8 mouse cellular contexts compared by ENCODE assay signal in the genomic region with DNA sequence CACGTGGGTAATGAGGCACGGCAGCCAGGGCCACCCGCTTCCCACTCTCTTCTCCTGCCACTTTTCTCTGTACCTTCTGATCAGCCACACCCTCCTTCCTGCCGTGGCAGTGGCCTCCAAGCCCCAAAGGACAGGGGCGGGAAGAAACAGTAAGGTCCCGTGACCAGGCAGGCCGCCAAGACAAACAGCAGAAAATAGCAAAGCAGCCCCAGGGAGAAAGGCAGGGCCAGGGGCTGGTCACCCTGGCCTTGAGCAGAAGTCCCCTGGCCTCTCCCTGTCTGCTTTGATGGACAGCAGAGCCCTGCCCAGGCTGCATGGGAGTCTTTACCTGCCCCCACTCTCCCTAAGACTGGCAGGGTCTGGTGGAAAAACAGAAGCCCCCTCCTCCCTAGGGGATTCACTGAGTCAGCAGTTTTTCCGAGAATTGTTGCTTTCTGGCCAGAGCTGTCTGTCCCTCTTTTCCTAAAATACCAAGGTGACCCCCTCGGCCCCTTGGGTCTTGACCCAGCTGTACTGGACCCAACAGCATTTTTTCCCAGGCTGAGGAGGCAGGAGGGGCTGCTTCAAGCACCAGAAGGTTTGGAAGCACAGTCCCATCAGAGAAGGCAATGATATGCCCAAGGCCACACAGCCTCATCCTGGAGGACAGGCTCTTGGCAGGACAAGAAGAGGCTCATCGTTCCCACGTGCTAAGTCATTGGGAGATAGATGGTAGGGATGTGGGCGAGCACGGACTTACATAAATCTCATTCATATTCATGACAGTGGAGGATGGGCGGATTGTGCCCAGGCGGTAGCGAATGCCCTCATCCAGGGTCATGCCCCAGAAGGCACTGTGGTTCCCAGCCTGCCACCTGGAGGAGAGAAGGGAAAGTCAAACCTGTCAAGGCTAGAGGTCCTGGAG. TPM values are rescaled to one million over a fixed set of nuclear protein-coding genes. Genes with fewer than 3 reads are reported as not detected.
A peak's percentile ranks its signal among the peaks of the same experiment; 100 is the strongest.
DNase-seq lines count a peak whose midpoint lies in the region; ATAC-seq and TF ChIP-seq lines count a peak whose summit lies in the region.

No protein-coding gene starts in this region.

- no peaks in the 10 kb centered on the region for H3K36me3 ChIP-seq in hindbrain, embryonic 12.5 days
- H3K36me3 ChIP-seq in limb, embryonic 14.5 days (ENCODE audit: control insufficient read depth, insufficient read depth, low read length): no peaks in the 10 kb centered on the region
- H3K36me3 ChIP-seq in midbrain, embryonic 15.5 days (replicated peaks): no peaks in the 10 kb centered on the region

- intact Hi-C loops in gastrocnemius, adult 2 months (cut with DNase I): no loop called here

- TF ChIP-seq POLR2A in limb, embryonic 14.5 days (IDR thresholded peaks at IDR 0.05; ENCODE audit: borderline replicate concordance, extremely low read depth, insufficient read depth, insufficient read length): no peak

- ATAC-seq in hindbrain, embryonic 12.5 days (ENCODE audit: low FRiP score): peak; percentile 46; the same call in 1 of the 2 replicates
- ATAC-seq in limb, embryonic 14.5 days (ENCODE audit: low FRiP score, low read depth): no peak
- no peak for ATAC-seq in midbrain, embryonic 15.5 days (replicated peaks)

- WGBS in hindbrain, embryonic 12.5 days: 32% methylated on average over 16 of the region's 16 CpGs
- 50% methylated on average over 16 of the region's 16 CpGs for WGBS in limb, embryonic 14.5 days
- 29% methylated on average over 16 of the region's 16 CpGs for WGBS in midbrain, embryonic 15.5 days

- H3K4me1 ChIP-seq in hindbrain, embryonic 12.5 days: peaks cover 38% of the 10 kb centered on the region
- H3K4me1 ChIP-seq in limb, embryonic 14.5 days (ENCODE audit: control insufficient read depth, insufficient read depth, low read length): peaks cover 40% of the 10 kb centered on the region
- H3K4me1 ChIP-seq in midbrain, embryonic 15.5 days: peaks cover 13% of the 10 kb centered on the region

- H3K27ac ChIP-seq in gastrocnemius, adult 2 months: peak overlapping the region; percentile 75
- no peak overlapping the region for H3K27ac ChIP-seq in hindbrain, embryonic 12.5 days
- no peak overlapping the region for H3K27ac ChIP-seq in limb, embryonic 14.5 days (replicated peaks; ENCODE audit: low read depth, low read length)
- no peak overlapping the region for H3K27ac ChIP-seq in midbrain, embryonic 15.5 days

- DNase-seq in 416B (ENCODE audit: low read depth) (peak; percentile 87), MEL-GATA-1-ER (ENCODE audit: extremely low read depth, low read depth) (peak; percentile 37)
- DNase-seq in gastrocnemius, adult 2 months: peak; percentile 84
- DNase-seq in limb, embryonic 14.5 days (ENCODE audit: low spot score): peak; percentile 57
- DNase-seq in urinary bladder, postnatal 4 days (ENCODE audit: low spot score in 2 of 2): peak; percentile 82 to 86
- DNase-seq in cerebellum, adult 18-20 months: no peak

- peak overlapping the region; percentile 24; the same call in 1 of the 2 replicates for H3K4me2 ChIP-seq in hindbrain, embryonic 12.5 days (replicated peaks)
- 0 out of 2 replicates have a peak overlapping the region, but pooled peaks have one; percentile 11 for H3K4me2 ChIP-seq in limb, embryonic 14.5 days (replicated peaks; ENCODE audit: low read depth, low read length, severe bottlenecking)
- peak overlapping the region; percentile 24; the same call in 1 of the 2 replicates for H3K4me2 ChIP-seq in midbrain, embryonic 15.5 days

- peaks cover 42% of the 10 kb centered on the region for H3K27me3 ChIP-seq in hindbrain, embryonic 12.5 days
- H3K27me3 ChIP-seq in limb, embryonic 14.5 days (ENCODE audit: control insufficient read depth, insufficient read depth, low read length): no peaks in the 10 kb centered on the region
- peaks cover 12% of the 10 kb centered on the region for H3K27me3 ChIP-seq in midbrain, embryonic 15.5 days (replicated peaks)

- TF ChIP-seq CTCF in gastrocnemius, adult 2 months (IDR thresholded peaks at IDR 0.05): 0 out of 2 replicates have a peak, but pooled peaks have one; percentile 3

- H3K9me3 ChIP-seq in hindbrain, embryonic 12.5 days (replicated peaks): no peaks in the 10 kb centered on the region
- H3K9me3 ChIP-seq in limb, embryonic 14.5 days (ENCODE audit: control insufficient read depth, low read length): no peaks in the 10 kb centered on the region
- H3K9me3 ChIP-seq in midbrain, embryonic 15.5 days: no peaks in the 10 kb centered on the region

- peak overlapping the region; percentile 53 for H3K4me3 ChIP-seq in gastrocnemius, adult 2 months
- H3K4me3 ChIP-seq in hindbrain, embryonic 12.5 days: no peak overlapping the region
- H3K4me3 ChIP-seq in limb, embryonic 14.5 days (replicated peaks; ENCODE audit: low read length): no peak overlapping the region
- no peak overlapping the region for H3K4me3 ChIP-seq in midbrain, embryonic 15.5 days

- H3K9ac ChIP-seq in hindbrain, embryonic 12.5 days: no peak overlapping the region
- no peak overlapping the region for H3K9ac ChIP-seq in limb, embryonic 14.5 days (ENCODE audit: low read depth, low read length, severe bottlenecking)
- H3K9ac ChIP-seq in midbrain, embryonic 15.5 days: 0 out of 2 replicates have a peak overlapping the region, but pooled peaks have one; percentile 6

RNA-seq across cellular contexts. Expression of gene Tinagl1, which starts 6.4 kb away (rescaled TPM):
- 10 to 100 TPM; 18.7 to 45.2 TPM for total RNA-seq in gastrocnemius, adult 2 months (2021)
- polyA plus RNA-seq in hindbrain, embryonic 12.5 days (2016; fragmentation: Nextera tagmentation; extraction: Ambion mirVana): 10.6 and 11.0 TPM in 2 replicates
- 19.9 and 23.9 TPM in 2 replicates for polyA plus RNA-seq in limb, embryonic 14.5 days (2012; rRNA removed)
- 13.6 and 14.2 TPM in 2 replicates for polyA plus RNA-seq in limb, embryonic 14.5 days (2014; fragmentation: Nextera tagmentation; extraction: Ambion mirVana)
- polyA plus RNA-seq in midbrain, embryonic 15.5 days (2015; fragmentation: Nextera tagmentation; extraction: Ambion mirVana): 5.1 and 6.4 TPM in 2 replicates

RNA-seq across cellular contexts. Expression of gene Hcrtr1, which starts 29.4 kb away (rescaled TPM):
- total RNA-seq in gastrocnemius, adult 2 months (2021): not detected
- polyA plus RNA-seq in hindbrain, embryonic 12.5 days (2016; fragmentation: Nextera tagmentation; extraction: Ambion mirVana): 1.0 and 1.3 TPM in 2 replicates
- polyA plus RNA-seq in limb, embryonic 14.5 days (2012; rRNA removed): 0.10 and 0.37 TPM in 2 replicates
- 0.08 TPM in 1 of 2 replicates, not detected in the other for polyA plus RNA-seq in limb, embryonic 14.5 days (2014; fragmentation: Nextera tagmentation; extraction: Ambion mirVana)
- 3.3 and 3.6 TPM in 2 replicates for polyA plus RNA-seq in midbrain, embryonic 15.5 days (2015; fragmentation: Nextera tagmentation; extraction: Ambion mirVana)

RNA-seq across cellular contexts. Expression of gene Gm853, which starts 53.7 kb away (rescaled TPM):
- total RNA-seq in gastrocnemius, adult 2 months (2021): not detected
- 1.1 and 1.4 TPM in 2 replicates for polyA plus RNA-seq in hindbrain, embryonic 12.5 days (2016; fragmentation: Nextera tagmentation; extraction: Ambion mirVana)
- 0.03 and 0.04 TPM in 2 replicates for polyA plus RNA-seq in limb, embryonic 14.5 days (2012; rRNA removed)
- polyA plus RNA-seq in limb, embryonic 14.5 days (2014; fragmentation: Nextera tagmentation; extraction: Ambion mirVana): not detected in 2 replicates
- polyA plus RNA-seq in midbrain, embryonic 15.5 days (2015; fragmentation: Nextera tagmentation; extraction: Ambion mirVana): 0.06 and 0.08 TPM in 2 replicates

Comparison
In these comparisons a context has a peak if more than half of its experiments do, and no peak if none do; other contexts are left out.
1. DNase-seq: peak in 416B (single experiment), MEL-GATA-1-ER (single experiment), gastrocnemius, adult 2 months (single experiment), limb, embryonic 14.5 days (single experiment) and urinary bladder, postnatal 4 days (2 of 2); none in cerebellum, adult 18-20 months (0 of 2).
2. Peak in every context shown above with its lines, with median percentiles within 50 percentile points of each other: H3K4me2 ChIP-seq.